Mouse (Mus musculus) hindbrain, embryonic 14.5 days (tissue): ENCODE measurements around the gene Tead1. TPM values are rescaled to one million over a fixed set of nuclear protein-coding genes. Genes with fewer than 3 reads are reported as not detected.
A peak's percentile ranks its signal among the peaks of the same experiment; 100 is the strongest.

Experiments
- ATAC-seq: fragments of 200-750 bp; cut with Nextera tagmentation; 2 replicates; pipeline ENCODE4 v1.8.0; 2017; ENCODE audit warnings: moderate number of reproducible peaks, mild to moderate bottlenecking, moderate TSS enrichment, moderate library complexity; ENCODE audit not compliant: low FRiP score
- DNase-seq: peaks from one replicate; pipeline ENCODE4 v3.0.0-alpha.2; 2015; ENCODE audit warnings: low spot score
- H3K27ac ChIP-seq: fragments of 300-500 bp; sonication (generic); 2 replicates; pipeline ENCODE4 v1.5.1; 2014; ENCODE audit warnings: mild to moderate bottlenecking, moderate library complexity
- H3K27me3 ChIP-seq: fragments of 300-500 bp; sonication (generic); 2 replicates; pipeline ENCODE4 v1.6.1; 2014; ENCODE audit warnings: mild to moderate bottlenecking, low read length, mixed read lengths; ENCODE audit not compliant: control insufficient read depth, insufficient read depth
- H3K36me3 ChIP-seq: fragments of 300-500 bp; sonication (generic); replicated peaks from 2 replicates; pipeline ENCODE4 v1.6.1; 2014; ENCODE audit not compliant: control insufficient read depth, insufficient read depth
- H3K4me1 ChIP-seq: fragments of 300-500 bp; sonication (generic); replicated peaks from 2 replicates; pipeline ENCODE4 v1.6.1; 2014; ENCODE audit warnings: antibody characterized with exemption, low read length, mixed read lengths; ENCODE audit not compliant: control insufficient read depth, insufficient read depth
- H3K4me2 ChIP-seq: fragments of 300-500 bp; sonication (generic); replicated peaks from 2 replicates; pipeline ENCODE4 v1.6.1; 2014; ENCODE audit warnings: mild to moderate bottlenecking, moderate library complexity
- H3K4me3 ChIP-seq: fragments of 300-500 bp; sonication (generic); replicated peaks from 2 replicates; pipeline ENCODE4 v1.5.1; 2014; ENCODE audit warnings: mild to moderate bottlenecking, low read length
- H3K9ac ChIP-seq: fragments of 300-500 bp; sonication (generic); 2 replicates; pipeline ENCODE4 v1.6.1; 2014
- H3K9me3 ChIP-seq: fragments of 300-500 bp; sonication (generic); 2 replicates; pipeline ENCODE4 v1.6.1; 2016; ENCODE audit warnings: low read length; ENCODE audit not compliant: control insufficient read depth
- WGBS: fragments of 180-500 bp; shearing (Covaris S2); extraction: QIAGEN DNeasy Blood & Tissue Kit; methylation state at CpG from one replicate; pipeline ENCODE4 v1.1.7; 2014; 5-methylcytosine and 5-hydroxymethylcytosine counted together
- polyA plus RNA-seq: library from polyadenylated mRNA; unstranded; fragments of >200 nt; fragmentation: Nextera tagmentation; extraction: Ambion mirVana; gene quantifications from 2 replicates; pipeline ENCODE4 v1.2.1, GENCODE M21; 2014

Tead1 gene
- polyA plus RNA-seq, 1 experiment from 2014 or later: 16.0 TPM

- Histone ChIP-seq H3K27me3 (no peaks in the 10 kb centered on the region), H3K9ac (no peak overlapping the region), H3K4me1 (peaks cover 17% of the 10 kb centered on the region; the same call in 1 of the 2 replicates), H3K27ac (peak overlapping the region; percentile 43), H3K4me3 (no peak overlapping the region), H3K9me3 (no peaks in the 10 kb centered on the region), H3K36me3 (no peaks in the 10 kb centered on the region), H3K4me2 (no peak overlapping the region)
- DNase-seq (peak; percentile 58), ATAC-seq (peak; percentile 95)
- 10% methylated on average over 8 of the region's 8 CpGs for WGBS
Measured at GRCm38 (mm10) chr7:112883791-112884274, 204.7 kb downstream of the Tead1 start.

DNA sequence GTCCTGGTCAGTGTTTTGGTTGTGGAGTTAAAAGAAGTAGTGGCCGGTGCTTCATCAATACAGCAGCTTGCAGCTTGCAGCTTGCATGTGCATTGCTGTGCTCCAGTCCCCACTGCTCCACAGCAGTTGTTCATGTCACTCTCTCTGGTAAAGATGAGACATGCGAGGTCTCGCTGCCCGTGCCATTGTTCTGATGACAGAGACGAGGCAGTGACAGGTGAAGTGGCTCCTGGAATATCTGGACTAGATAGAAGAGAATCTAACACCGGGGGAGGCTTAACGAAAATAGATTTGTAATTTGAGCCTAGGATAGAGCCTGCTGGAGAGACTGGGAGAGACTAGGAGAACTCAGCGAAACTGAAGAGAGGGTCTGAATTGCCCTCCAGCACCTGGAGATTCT, 206.4 kb downstream of the Tead1 start:
- Histone ChIP-seq H3K36me3 (no peaks in the 10 kb centered on the region), H3K4me3 (no peak overlapping the region), H3K27ac (no peak overlapping the region), H3K27me3 (no peaks in the 10 kb centered on the region), H3K9ac (no peak overlapping the region), H3K9me3 (no peaks in the 10 kb centered on the region), H3K4me1 (peaks cover 17% of the 10 kb centered on the region; the same call in 1 of the 2 replicates), H3K4me2 (no peak overlapping the region)
- 73% methylated on average over 8 of the region's 8 CpGs for WGBS
- DNase-seq (no peak), ATAC-seq (no peak)

GRCm38 (mm10) chr7:112891883-112892282, 212.8 kb downstream of the Tead1 start:
- 87% methylated on average over 6 of the region's 6 CpGs for WGBS
- no peak for ATAC-seq

DNA sequence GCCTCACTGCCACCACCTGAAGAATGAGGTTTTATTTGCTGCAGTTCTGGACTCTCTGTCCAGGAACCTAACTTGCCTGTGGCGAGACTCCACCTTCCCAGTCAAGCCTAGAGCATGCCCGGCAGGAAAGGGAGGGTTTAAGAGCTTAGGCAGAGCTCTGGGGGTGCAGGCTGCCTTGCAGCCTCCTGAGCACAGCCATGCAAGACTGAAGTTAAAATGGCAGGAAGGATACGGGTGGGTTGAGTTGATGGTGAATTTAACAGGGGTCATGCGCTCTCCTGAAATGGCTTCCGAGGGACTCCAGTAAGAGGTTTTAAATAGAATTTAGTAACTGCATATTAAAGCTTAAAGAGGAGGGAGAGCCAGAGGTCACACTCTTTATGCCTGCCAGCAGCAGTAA, 213.5 kb downstream of the Tead1 start:
- no peaks in the 10 kb centered on the region for H3K9me3 ChIP-seq
- no peak overlapping the region for H3K27ac ChIP-seq
- no peaks in the 10 kb centered on the region for H3K4me1 ChIP-seq
- ATAC-seq (no peak), DNase-seq (no peak)
- H3K9ac ChIP-seq: no peak overlapping the region
- WGBS: 82% methylated on average over 5 of the region's 5 CpGs
- no peak overlapping the region for H3K4me2 ChIP-seq
- no peak overlapping the region for H3K4me3 ChIP-seq
- peaks cover 12% of the 10 kb centered on the region for H3K36me3 ChIP-seq
- H3K27me3 ChIP-seq: no peaks in the 10 kb centered on the region

More at GRCm38 (mm10) chr7:112891883-112892282, 212.8 kb downstream of the Tead1 start:
- Histone ChIP-seq H3K36me3 (peaks cover 7% of the 10 kb centered on the region; the same call in 1 of the 2 replicates), H3K27me3 (no peaks in the 10 kb centered on the region), H3K27ac (no peak overlapping the region), H3K4me2 (no peak overlapping the region), H3K9me3 (no peaks in the 10 kb centered on the region), H3K4me3 (no peak overlapping the region), H3K4me1 (no peaks in the 10 kb centered on the region), H3K9ac (no peak overlapping the region)
- no peak for DNase-seq

- ATAC-seq (no peak), DNase-seq (no peak)
- Histone ChIP-seq H3K9ac (no peak overlapping the region), H3K9me3 (no peaks in the 10 kb centered on the region), H3K27me3 (no peaks in the 10 kb centered on the region), H3K27ac (no peak overlapping the region), H3K4me1 (no peaks in the 10 kb centered on the region), H3K4me2 (no peak overlapping the region), H3K36me3 (peaks cover 17% of the 10 kb centered on the region), H3K4me3 (no peak overlapping the region)
- WGBS: 99% methylated on average over 2 of the region's 2 CpGs
Measured at GRCm38 (mm10) chr7:112896363-112896762, 217.2 kb downstream of the Tead1 start.

GRCm38 (mm10) chr7:112901710-112902109, 222.6 kb downstream of the Tead1 start:
- Histone ChIP-seq H3K4me2 (no peak overlapping the region), H3K27me3 (no peaks in the 10 kb centered on the region), H3K27ac (no peak overlapping the region), H3K9me3 (no peaks in the 10 kb centered on the region), H3K4me3 (no peak overlapping the region), H3K9ac (no peak overlapping the region), H3K36me3 (peaks cover 10% of the 10 kb centered on the region), H3K4me1 (no peaks in the 10 kb centered on the region)
- DNase-seq (no peak), ATAC-seq (no peak)
- 92% methylated on average over 7 of the region's 7 CpGs for WGBS

DNA sequence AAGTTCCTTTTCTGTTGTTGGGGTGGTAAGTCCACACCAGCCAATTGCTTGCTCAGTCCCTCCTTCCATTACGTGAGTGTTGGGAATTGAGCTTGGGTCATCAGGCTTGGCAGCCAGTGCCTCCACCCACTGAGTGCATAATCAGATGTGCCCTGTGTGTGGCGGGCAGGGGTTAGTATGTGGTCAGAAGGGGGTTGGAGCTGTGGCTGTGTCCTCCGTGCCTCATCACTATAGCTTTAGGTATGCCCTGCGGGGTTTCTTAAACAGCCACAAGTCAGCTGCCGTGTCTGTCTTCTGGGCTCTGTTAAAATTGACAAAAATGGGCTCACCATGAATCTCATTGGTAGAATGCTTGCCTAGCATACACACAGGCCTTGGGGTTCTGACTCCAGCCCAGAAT, 227.7 kb downstream of the Tead1 start:
- Histone ChIP-seq H3K4me2 (no peak overlapping the region), H3K4me1 (no peaks in the 10 kb centered on the region), H3K36me3 (no peaks in the 10 kb centered on the region; the same call in 1 of the 2 replicates), H3K27me3 (no peaks in the 10 kb centered on the region), H3K4me3 (no peak overlapping the region), H3K9me3 (no peaks in the 10 kb centered on the region), H3K27ac (no peak overlapping the region), H3K9ac (no peak overlapping the region)
- DNase-seq (no peak), ATAC-seq (no peak)
- WGBS: 60% methylated on average over 5 of the region's 5 CpGs

- H3K9ac ChIP-seq: no peak overlapping the region
- no peak overlapping the region for H3K4me2 ChIP-seq
- 60% methylated on average over 2 of the region's 2 CpGs for WGBS
- H3K36me3 ChIP-seq: no peaks in the 10 kb centered on the region; the same call in 1 of the 2 replicates
- no peaks in the 10 kb centered on the region for H3K9me3 ChIP-seq
- DNase-seq (no peak), ATAC-seq (no peak)
- no peaks in the 10 kb centered on the region for H3K4me1 ChIP-seq
- no peaks in the 10 kb centered on the region for H3K27me3 ChIP-seq
- no peak overlapping the region for H3K4me3 ChIP-seq
- no peak overlapping the region for H3K27ac ChIP-seq
Measured at GRCm38 (mm10) chr7:112907468-112907867, 228.3 kb downstream of the Tead1 start.

DNA sequence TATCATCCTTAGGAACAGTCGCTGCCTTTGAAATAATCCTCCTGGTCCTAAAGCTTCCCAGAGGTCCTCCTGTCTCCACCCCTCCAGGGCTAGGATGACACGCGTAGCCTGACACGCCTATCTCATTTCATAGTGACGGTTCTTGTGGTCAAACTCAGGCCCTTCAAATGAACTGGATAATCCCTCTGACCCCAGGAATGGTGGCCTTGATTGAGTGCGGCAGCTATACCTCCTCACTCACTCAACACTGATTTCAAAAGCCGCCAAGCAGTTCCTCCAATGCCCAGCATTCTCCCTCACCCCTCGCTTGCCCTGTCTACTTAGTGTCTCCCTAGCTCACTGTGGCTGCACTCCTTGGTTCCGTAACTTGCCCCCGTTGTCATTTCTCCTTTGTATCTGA, 230.0 kb downstream of the Tead1 start:
- WGBS: 87% methylated on average over 10 of the region's 10 CpGs
- no peak overlapping the region for H3K4me3 ChIP-seq
- no peaks in the 10 kb centered on the region for H3K9me3 ChIP-seq
- no peaks in the 10 kb centered on the region for H3K4me1 ChIP-seq
- ATAC-seq: no peak
- DNase-seq: no peak
- no peak overlapping the region for H3K4me2 ChIP-seq
- H3K27ac ChIP-seq: no peak overlapping the region
- H3K27me3 ChIP-seq: no peaks in the 10 kb centered on the region
- H3K9ac ChIP-seq: no peak overlapping the region
- H3K36me3 ChIP-seq: no peaks in the 10 kb centered on the region

DNA sequence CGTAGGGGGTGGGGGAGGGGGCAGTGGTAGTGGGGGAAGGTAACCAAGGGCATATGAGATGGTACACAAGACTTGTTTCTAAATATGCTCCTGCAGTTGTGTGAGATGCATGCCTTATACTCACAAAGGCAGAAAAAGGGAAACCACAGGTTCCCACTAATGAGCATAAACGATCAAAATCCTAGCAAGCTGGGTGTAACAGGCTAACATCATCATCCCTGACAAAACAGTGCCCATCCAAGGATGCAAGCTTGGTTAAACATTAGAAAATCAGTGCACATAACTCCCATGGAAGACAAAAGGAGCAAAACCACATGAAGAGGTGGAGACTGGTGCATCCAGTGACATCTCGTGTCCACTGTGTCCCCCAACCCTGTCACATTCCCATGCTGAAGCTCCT, 233.9 kb downstream of the Tead1 start:
- Histone ChIP-seq H3K9me3 (no peaks in the 10 kb centered on the region), H3K36me3 (no peaks in the 10 kb centered on the region), H3K4me1 (peaks cover 6% of the 10 kb centered on the region; the same call in 1 of the 2 replicates), H3K4me3 (no peak overlapping the region), H3K27me3 (no peaks in the 10 kb centered on the region), H3K9ac (no peak overlapping the region), H3K27ac (no peak overlapping the region), H3K4me2 (no peak overlapping the region)
- 83% methylated on average over 3 of the region's 3 CpGs for WGBS
- ATAC-seq (no peak), DNase-seq (no peak)
